Mouse (Mus musculus) hindbrain, embryonic 15.5 days (tissue): Measurements from ENCODE around the gene Ankrd33b. TPM values are rescaled to one million over a fixed set of nuclear protein-coding genes. Genes with fewer than 3 reads are reported as not detected.

ENCODE experiments used
- ATAC-seq: fragments of 200-750 bp; cut with Nextera tagmentation; 2 replicates; pipeline ENCODE4 v1.8.0; 2017; ENCODE audit warnings: low read depth, moderate number of reproducible peaks, moderate TSS enrichment; ENCODE audit not compliant: low FRiP score
- H3K27ac ChIP-seq: fragments of 300-500 bp; sonication (generic); replicated peaks from 2 replicates; pipeline ENCODE4 v1.5.1; 2015; ENCODE audit warnings: mild to moderate bottlenecking, inconsistent platforms
- H3K27me3 ChIP-seq: fragments of 300-500 bp; sonication (generic); 2 replicates; pipeline ENCODE4 v1.6.1; 2015; ENCODE audit warnings: control low read depth, inconsistent platforms
- H3K36me3 ChIP-seq: fragments of 300-500 bp; sonication (generic); 2 replicates; pipeline ENCODE4 v1.6.1; 2015; ENCODE audit warnings: control low read depth, inconsistent platforms
- H3K4me1 ChIP-seq: fragments of 300-500 bp; sonication (generic); replicated peaks from 2 replicates; pipeline ENCODE4 v1.6.1; 2015; ENCODE audit warnings: control low read depth, inconsistent platforms
- H3K4me2 ChIP-seq: fragments of 300-500 bp; sonication (generic); 2 replicates; pipeline ENCODE4 v1.6.1; 2015; ENCODE audit warnings: moderate library complexity, mild to moderate bottlenecking, inconsistent platforms
- H3K4me3 ChIP-seq: fragments of 300-500 bp; sonication (generic); 2 replicates; pipeline ENCODE4 v1.5.1; 2015; ENCODE audit warnings: mild to moderate bottlenecking, inconsistent platforms
- H3K9ac ChIP-seq: fragments of 300-500 bp; sonication (generic); 2 replicates; pipeline ENCODE4 v1.6.1; 2015; ENCODE audit warnings: inconsistent platforms
- H3K9me3 ChIP-seq: fragments of 300-500 bp; sonication (generic); 2 replicates; pipeline ENCODE4 v1.6.1; 2016; ENCODE audit warnings: control low read depth, inconsistent platforms
- WGBS: fragments of 180-500 bp; shearing (Covaris S2); methylation state at CpG from one replicate; pipeline ENCODE4 v1.1.7; 2015; 5-methylcytosine and 5-hydroxymethylcytosine counted together
- polyA plus RNA-seq: library from polyadenylated mRNA; unstranded; fragments of >200 nt; fragmentation: Nextera tagmentation; extraction: Ambion mirVana; gene quantifications from 2 replicates; pipeline ENCODE4 v1.2.1, GENCODE M21; 2015

The Ankrd33b gene
- polyA plus RNA-seq, 1 experiment from 2014 or later: 1.0 TPM

- ATAC-seq: no peak
- WGBS: 77% methylated on average over 3 of the region's 3 CpGs
Observed at GRCm38 (mm10) chr15:31397379-31397778, 29.9 kb upstream of the Ankrd33b start.

GRCm38 (mm10) chr15:31396755-31397154 lies 29.2 kb upstream of the Ankrd33b start:
- whole genome bisulfite sequencing: 90% methylated on average over 5 of the region's 5 CpGs
- 0 out of 2 replicates have a peak, but pooled peaks cover 4% of the 10 kb centered on the region for H3K4me1 ChIP-seq

More at GRCm38 (mm10) chr15:31397379-31397778, 29.9 kb upstream of the Ankrd33b start:
- Histone ChIP-seq H3K9ac (no peak overlapping the region), H3K9me3 (no peaks in the 10 kb centered on the region), H3K4me3 (no peak overlapping the region), H3K27ac (no peak overlapping the region), H3K36me3 (no peaks in the 10 kb centered on the region), H3K4me1 (peaks cover 10% of the 10 kb centered on the region), H3K27me3 (no peaks in the 10 kb centered on the region), H3K4me2 (no peak overlapping the region)

GRCm38 (mm10) chr15:31395986-31396385 lies 28.5 kb upstream of the Ankrd33b start:
- WGBS: 94% methylated on average over 4 of the region's 4 CpGs
- H3K4me3 ChIP-seq: no peak overlapping the region
- H3K36me3 ChIP-seq: no peaks in the 10 kb centered on the region
- H3K27me3 ChIP-seq: no peaks in the 10 kb centered on the region
- ATAC-seq: no peak
- H3K4me1 ChIP-seq: no peaks in the 10 kb centered on the region
- H3K9ac ChIP-seq: no peak overlapping the region
- H3K4me2 ChIP-seq: no peak overlapping the region
- H3K9me3 ChIP-seq: no peaks in the 10 kb centered on the region
- no peak overlapping the region for H3K27ac ChIP-seq

More at GRCm38 (mm10) chr15:31396755-31397154, 29.2 kb upstream of the Ankrd33b start:
- no peak for ATAC-seq
- H3K4me3 ChIP-seq: no peak overlapping the region
- no peak overlapping the region for H3K4me2 ChIP-seq
- no peak overlapping the region for H3K27ac ChIP-seq
- no peaks in the 10 kb centered on the region for H3K27me3 ChIP-seq
- H3K36me3 ChIP-seq: no peaks in the 10 kb centered on the region
- no peaks in the 10 kb centered on the region for H3K9me3 ChIP-seq
- H3K9ac ChIP-seq: no peak overlapping the region

- no peaks in the 10 kb centered on the region for H3K27me3 ChIP-seq
- no peak for ATAC-seq
- no peaks in the 10 kb centered on the region for H3K36me3 ChIP-seq
- H3K4me1 ChIP-seq: no peaks in the 10 kb centered on the region
- no peak overlapping the region for H3K4me2 ChIP-seq
- 89% methylated on average over 6 of the region's 6 CpGs for WGBS
- H3K27ac ChIP-seq: no peak overlapping the region
- H3K4me3 ChIP-seq: no peak overlapping the region
- H3K9ac ChIP-seq: no peak overlapping the region
- no peaks in the 10 kb centered on the region for H3K9me3 ChIP-seq
Observed at GRCm38 (mm10) chr15:31393402-31393801, 25.9 kb upstream of the Ankrd33b start.

GRCm38 (mm10) chr15:31392705-31393104 lies 25.2 kb upstream of the Ankrd33b start:
- Histone ChIP-seq H3K9ac (no peak overlapping the region), H3K4me1 (no peaks in the 10 kb centered on the region), H3K4me3 (no peak overlapping the region), H3K27ac (no peak overlapping the region), H3K36me3 (no peaks in the 10 kb centered on the region), H3K4me2 (no peak overlapping the region), H3K9me3 (no peaks in the 10 kb centered on the region), H3K27me3 (no peaks in the 10 kb centered on the region)
- WGBS: 85% methylated on average over 7 of the region's 7 CpGs
- no peak for ATAC-seq

- Histone ChIP-seq H3K9ac (no peak overlapping the region), H3K36me3 (no peaks in the 10 kb centered on the region), H3K4me1 (no peaks in the 10 kb centered on the region), H3K27me3 (no peaks in the 10 kb centered on the region), H3K4me2 (no peak overlapping the region), H3K4me3 (no peak overlapping the region), H3K27ac (no peak overlapping the region), H3K9me3 (no peaks in the 10 kb centered on the region)
- 91% methylated on average over 4 of the region's 4 CpGs for WGBS
- no peak for ATAC-seq
Observed at GRCm38 (mm10) chr15:31392135-31392534, 24.6 kb upstream of the Ankrd33b start.

GRCm38 (mm10) chr15:31381936-31382468 lies 14.5 kb upstream of the Ankrd33b start:
- Histone ChIP-seq H3K4me1 (no peaks in the 10 kb centered on the region), H3K9ac (no peak overlapping the region), H3K36me3 (no peaks in the 10 kb centered on the region), H3K27ac (no peak overlapping the region), H3K9me3 (no peaks in the 10 kb centered on the region), H3K27me3 (no peaks in the 10 kb centered on the region), H3K4me2 (no peak overlapping the region), H3K4me3 (no peak overlapping the region)
- ATAC-seq: no peak
- 65% methylated on average over 11 of the region's 11 CpGs for WGBS

GRCm38 (mm10) chr15:31379471-31379870 lies 11.9 kb upstream of the Ankrd33b start:
- Histone ChIP-seq H3K9me3 (no peaks in the 10 kb centered on the region), H3K4me1 (no peaks in the 10 kb centered on the region), H3K36me3 (no peaks in the 10 kb centered on the region), H3K27me3 (no peaks in the 10 kb centered on the region), H3K4me3 (no peak overlapping the region), H3K4me2 (no peak overlapping the region), H3K27ac (no peak overlapping the region), H3K9ac (no peak overlapping the region)
- WGBS: 91% methylated on average over 3 of the region's 3 CpGs
- no peak for ATAC-seq

GRCm38 (mm10) chr15:31375212-31375611 lies 7.7 kb upstream of the Ankrd33b start:
- no peak for ATAC-seq
- H3K4me2 ChIP-seq: no peak overlapping the region
- H3K4me3 ChIP-seq: no peak overlapping the region
- H3K27me3 ChIP-seq: peaks cover 11% of the 10 kb centered on the region
- 55% methylated on average over 4 of the region's 4 CpGs for WGBS
- H3K9me3 ChIP-seq: no peaks in the 10 kb centered on the region
- no peak overlapping the region for H3K9ac ChIP-seq
- H3K4me1 ChIP-seq: no peaks in the 10 kb centered on the region
- no peak overlapping the region for H3K27ac ChIP-seq
- no peaks in the 10 kb centered on the region for H3K36me3 ChIP-seq

- H3K27me3 ChIP-seq: peaks cover 54% of the 10 kb centered on the region
- no peaks in the 10 kb centered on the region for H3K36me3 ChIP-seq
- H3K4me2 ChIP-seq: no peak overlapping the region
- no peak overlapping the region for H3K9ac ChIP-seq
- no peak overlapping the region for H3K4me3 ChIP-seq
- peaks cover 30% of the 10 kb centered on the region for H3K4me1 ChIP-seq
- no peaks in the 10 kb centered on the region for H3K9me3 ChIP-seq
- ATAC-seq: no peak
- no peak overlapping the region for H3K27ac ChIP-seq
- WGBS: 11% methylated on average over 12 of the region's 12 CpGs
Observed at GRCm38 (mm10) chr15:31369125-31369612, 1.6 kb upstream of the Ankrd33b start.

GRCm38 (mm10) chr15:31368556-31368955 lies 1.0 kb upstream of the Ankrd33b start:
- Histone ChIP-seq H3K4me3 (no peak overlapping the region; the same call in 1 of the 2 replicates), H3K27ac (no peak overlapping the region), H3K27me3 (peaks cover 59% of the 10 kb centered on the region), H3K9me3 (no peaks in the 10 kb centered on the region), H3K9ac (no peak overlapping the region), H3K4me2 (no peak overlapping the region; the same call in none of the 2 replicates), H3K36me3 (no peaks in the 10 kb centered on the region), H3K4me1 (peaks cover 30% of the 10 kb centered on the region)
- 24% methylated on average over 8 of the region's 8 CpGs for WGBS
- ATAC-seq: no peak

- H3K27me3 ChIP-seq: peaks cover 59% of the 10 kb centered on the region
- H3K4me1 ChIP-seq: peaks cover 30% of the 10 kb centered on the region
- H3K27ac ChIP-seq: no peak overlapping the region
- H3K9me3 ChIP-seq: no peaks in the 10 kb centered on the region
- H3K4me2 ChIP-seq: peak overlapping the region; percentile 98
- under 1% methylated on average over 71 of the region's 72 CpGs for WGBS
- 0 out of 2 replicates have a peak, but pooled peaks have one; percentile 16 for ATAC-seq
- H3K4me3 ChIP-seq: peak overlapping the region; percentile 53
- peak overlapping the region; percentile 48 for H3K9ac ChIP-seq
- H3K36me3 ChIP-seq: no peaks in the 10 kb centered on the region
Observed at GRCm38 (mm10) chr15:31366596-31367480, 688 bp downstream of the Ankrd33b start.
